Mouse (Mus musculus) retina, embryonic 14.5 days (tissue): Measurements from ENCODE around the gene Nhlrc2.

Experiments used
- DNase-seq: peaks from one replicate; pipeline ENCODE4 v3.0.0-alpha.2; 2015; ENCODE audit warnings: low spot score

The Nhlrc2 gene

DNA sequence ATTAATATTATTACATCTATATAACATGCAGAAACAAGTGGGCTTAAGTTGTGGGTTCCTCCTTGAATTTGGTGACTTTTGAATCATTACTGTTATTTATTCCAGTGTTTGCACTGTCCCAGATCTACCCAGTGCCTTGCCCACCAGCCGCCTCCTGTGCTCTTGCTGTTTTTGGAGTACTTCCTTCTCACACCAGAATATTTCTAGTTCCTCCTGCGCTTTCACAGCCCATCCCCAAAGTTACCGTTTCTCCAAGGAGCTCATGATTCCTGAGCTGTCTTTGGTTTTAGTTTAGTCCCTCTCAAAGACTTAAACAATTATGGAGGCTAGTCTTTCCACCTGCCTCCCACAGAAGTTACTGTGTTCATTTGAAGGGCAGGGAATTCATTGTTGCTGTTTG is 15.4 kb downstream of the Nhlrc2 start:
- no peak for DNase-seq

GRCm38 (mm10) chr19:56565358-56565757 is 17.3 kb downstream of the Nhlrc2 start:
- DNase-seq: no peak

GRCm38 (mm10) chr19:56566041-56566440 is 18.0 kb downstream of the Nhlrc2 start:
- DNase-seq: peak; percentile 70

DNA sequence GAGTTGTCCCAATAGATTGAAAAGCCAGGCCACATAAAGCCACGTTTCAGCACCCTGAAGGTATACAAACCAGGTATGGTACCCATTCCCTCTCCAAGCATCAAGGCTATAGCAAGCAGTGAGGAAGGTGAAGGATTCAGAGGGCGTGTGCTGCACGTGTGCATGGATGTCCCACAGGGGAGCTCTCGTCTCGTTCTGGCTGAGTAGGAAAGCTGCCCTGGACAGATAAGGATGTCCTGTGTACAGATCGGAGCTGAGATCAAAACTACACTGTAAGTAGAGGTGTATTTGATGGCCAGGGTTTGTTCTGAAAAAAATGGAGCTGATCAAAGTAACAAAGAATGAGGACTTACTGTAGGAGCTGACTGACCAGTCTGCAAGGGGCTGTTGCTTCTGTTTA is 18.9 kb downstream of the Nhlrc2 start:
- DNase-seq: no peak

GRCm38 (mm10) chr19:56570781-56571180 is 22.7 kb downstream of the Nhlrc2 start:
- DNase-seq: no peak

DNA sequence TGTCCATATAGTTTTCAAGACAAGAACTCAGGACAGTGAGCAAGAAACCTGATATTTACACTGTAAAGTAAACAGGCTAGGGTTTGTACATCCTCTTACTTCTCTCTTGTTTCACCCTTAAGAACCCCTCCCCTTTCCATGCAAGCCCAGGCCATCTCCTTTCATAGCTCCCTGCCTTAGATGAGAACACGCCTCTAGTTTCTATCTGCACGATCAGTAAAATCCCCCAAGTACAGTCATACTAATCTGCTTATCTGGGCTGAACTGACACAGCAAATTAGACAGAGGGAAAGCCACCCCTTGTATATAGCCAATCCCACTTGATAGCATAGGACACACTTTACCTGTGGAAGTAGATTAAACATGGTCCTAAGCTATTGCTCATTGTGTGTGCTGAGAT is 23.2 kb downstream of the Nhlrc2 start:
- DNase-seq: no peak

- DNase-seq: no peak
These were observed 23.9 kb downstream of the Nhlrc2 start for GRCm38 (mm10) chr19:56571913-56572312.

- DNase-seq: no peak
These were observed 25.1 kb downstream of the Nhlrc2 start for GRCm38 (mm10) chr19:56573184-56573583.

- no peak for DNase-seq
These were observed 29.7 kb downstream of the Nhlrc2 start for GRCm38 (mm10) chr19:56577801-56578200.

GRCm38 (mm10) chr19:56581981-56582380 is 33.9 kb downstream of the Nhlrc2 start:
- no peak for DNase-seq

GRCm38 (mm10) chr19:56583785-56584184 is 35.7 kb downstream of the Nhlrc2 start:
- DNase-seq: no peak

DNA sequence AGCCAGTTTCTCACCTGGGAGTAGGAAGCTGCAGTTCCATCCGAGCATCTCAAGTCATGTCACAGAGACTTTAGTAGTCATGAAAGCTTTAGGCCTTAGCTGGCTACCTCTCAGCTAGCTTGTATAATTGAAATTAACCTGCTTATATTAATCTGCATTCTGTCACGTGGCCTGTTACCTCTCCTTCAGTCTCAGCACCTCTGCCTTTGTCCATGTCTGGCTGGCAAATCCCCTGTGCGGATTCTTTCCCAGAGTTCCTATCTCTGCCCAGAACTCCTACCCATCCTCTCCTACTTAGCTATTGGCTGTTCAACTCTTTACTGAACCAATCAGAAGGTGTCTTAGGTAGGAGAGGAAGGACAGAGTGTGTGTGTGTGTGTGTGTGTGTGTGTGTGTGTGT is 36.2 kb downstream of the Nhlrc2 start:
- DNase-seq: no peak

- DNase-seq: no peak
These were observed 38.3 kb downstream of the Nhlrc2 start for GRCm38 (mm10) chr19:56586320-56586719.

DNA sequence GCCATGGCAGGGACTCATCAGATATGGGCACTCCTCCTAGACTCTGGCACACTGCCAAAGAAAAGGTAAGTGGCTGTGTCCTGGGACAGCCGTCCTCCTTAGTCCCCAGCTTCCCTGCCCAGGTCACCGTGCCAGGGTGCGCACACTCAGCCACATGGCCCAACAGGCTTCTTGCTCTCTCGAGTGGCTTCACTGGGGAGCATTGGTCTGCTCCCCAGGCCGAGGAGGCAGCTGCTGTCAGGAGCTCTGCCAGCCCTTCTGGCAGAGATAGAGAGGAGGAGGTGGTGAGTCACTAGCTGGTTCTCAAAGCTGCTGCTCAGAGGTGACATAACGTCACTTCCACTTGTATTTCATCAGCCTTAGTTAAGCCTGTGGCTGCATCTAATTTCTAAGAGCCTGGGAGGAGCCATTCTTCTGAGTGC is 40.2 kb downstream of the Nhlrc2 start:
- no peak for DNase-seq

GRCm38 (mm10) chr19:56589008-56589407 is 40.9 kb downstream of the Nhlrc2 start:
- DNase-seq: no peak

DNA sequence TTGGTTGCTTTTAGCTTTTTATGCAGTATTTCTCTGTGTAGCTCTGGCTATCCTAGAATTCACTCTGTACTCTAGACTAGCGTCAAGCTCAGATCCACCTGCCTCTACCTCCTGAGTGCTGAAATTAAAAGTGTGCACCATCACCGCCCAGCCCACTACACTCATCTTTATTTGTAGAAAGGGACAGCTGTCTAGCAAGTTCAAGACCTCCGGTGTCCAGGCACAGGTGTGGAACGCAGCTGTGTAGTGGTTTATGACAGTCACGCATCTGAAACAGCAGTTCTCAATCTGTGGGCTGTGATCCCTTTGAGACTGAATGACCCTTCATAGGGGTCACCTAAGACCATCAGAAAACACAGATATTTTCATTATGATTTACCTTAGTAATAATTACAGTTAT is 41.4 kb downstream of the Nhlrc2 start:
- DNase-seq: no peak

- no peak for DNase-seq
These were observed 42.2 kb downstream of the Nhlrc2 start for GRCm38 (mm10) chr19:56590250-56590649.

GRCm38 (mm10) chr19:56592472-56592871 is 44.4 kb downstream of the Nhlrc2 start:
- no peak for DNase-seq

- DNase-seq: no peak
These were observed 51.9 kb downstream of the Nhlrc2 start for GRCm38 (mm10) chr19:56599996-56600395.

- DNase-seq: no peak
These were observed 52.7 kb downstream of the Nhlrc2 start for GRCm38 (mm10) chr19:56600797-56601196.

DNA sequence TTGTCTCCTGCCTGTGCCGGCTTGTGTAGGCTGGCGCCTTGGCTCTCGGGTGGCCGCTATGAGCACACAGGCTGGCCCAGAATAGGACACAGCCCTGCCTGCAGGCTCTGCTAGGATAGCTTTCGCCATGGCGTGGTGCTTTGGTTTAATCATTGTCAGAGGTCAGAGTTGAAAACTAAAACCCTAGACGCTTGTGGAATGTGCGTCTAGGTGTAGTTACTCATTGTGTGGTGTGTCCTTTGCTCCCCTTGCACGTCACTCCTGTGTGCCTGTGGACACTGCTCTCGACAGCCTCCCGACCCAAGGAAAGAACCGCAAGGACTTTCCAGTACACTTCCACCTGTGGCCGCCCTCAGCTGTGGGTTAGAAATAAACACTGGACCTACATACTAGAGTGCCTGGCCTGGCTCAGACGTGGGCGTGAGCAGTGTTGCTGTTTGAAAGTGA is 53.9 kb downstream of the Nhlrc2 start:
- no peak for DNase-seq

GRCm38 (mm10) chr19:56608946-56609345 is 60.9 kb downstream of the Nhlrc2 start:
- no peak for DNase-seq

DNA sequence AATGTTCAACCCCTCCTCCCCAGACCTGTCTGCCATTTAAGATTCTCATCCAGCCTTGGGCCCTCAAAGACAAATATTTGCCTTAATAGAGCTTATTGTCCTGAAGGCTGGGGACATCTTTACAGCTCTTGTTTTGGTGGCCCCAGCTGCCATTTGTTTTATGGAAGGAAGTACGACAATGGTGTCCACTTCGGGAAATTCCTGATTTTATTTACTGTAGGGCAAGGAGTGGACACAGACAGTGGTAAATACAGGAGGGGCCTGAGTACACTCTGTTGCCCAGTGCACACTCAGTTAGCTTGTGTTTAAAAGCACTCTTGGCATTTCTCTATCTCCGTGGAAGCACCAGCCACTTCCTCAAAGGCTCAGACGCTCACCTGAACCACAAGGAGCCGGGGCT is 66.1 kb downstream of the Nhlrc2 start:
- no peak for DNase-seq

- DNase-seq: peak; percentile 37
These were observed 70.8 kb downstream of the Nhlrc2 start for GRCm38 (mm10) chr19:56618845-56619244.

- DNase-seq: no peak
These were observed 71.5 kb downstream of the Nhlrc2 start for GRCm38 (mm10) chr19:56619546-56619945.
